Mouse (Mus musculus): Measurements from ENCODE around the gene Tubg1.
"Not testable (repeated sequence)": the region's sequence is repeated elsewhere in the genome, so short reads cannot be mapped to it uniquely, and the experiment has no call there.

Gene Tubg1

GRCm38 (mm10) chr11:101095314-101096024 is 24.3 kb upstream of the Tubg1 start, which contains the start of gene Psmc3ip:
Gene Psmc3ip (minus strand): TSS chr11:101095436.
- intact Hi-C loops (cut with DNase I) = loop anchor here (5.0 kb wide), 1 partner anchor 82 kb away; the partner anchor contains the start of gene Ccr10

- intact Hi-C loops (cut with DNase I) = loop anchor here (5.0 kb wide), 1 partner anchor 79 kb away; the partner anchor contains the start of gene Ccr10
Observed at GRCm38 (mm10) chr11:101098231-101098630, 21.5 kb upstream of the Tubg1 start.

- intact Hi-C loops (cut with DNase I) = no loop called here
Observed at GRCm38 (mm10) chr11:101103011-101103410, 16.7 kb upstream of the Tubg1 start.

- intact Hi-C loops (cut with DNase I) = no loop called here
Observed at GRCm38 (mm10) chr11:101109351-101109750, 10.4 kb upstream of the Tubg1 start.

GRCm38 (mm10) chr11:101110708-101111107 is 9.0 kb upstream of the Tubg1 start:
- intact Hi-C loops (cut with DNase I) = no loop called here

- intact Hi-C loops (cut with DNase I) = no loop called here
Observed at GRCm38 (mm10) chr11:101111178-101111577, 8.6 kb upstream of the Tubg1 start.

GRCm38 (mm10) chr11:101112186-101112585 is 7.6 kb upstream of the Tubg1 start:
- intact Hi-C loops (cut with DNase I) = no loop called here

GRCm38 (mm10) chr11:101115564-101115963 is 4.2 kb upstream of the Tubg1 start:
- intact Hi-C loops (cut with DNase I) = no loop called here

- intact Hi-C loops (cut with DNase I) = no loop called here
Observed at GRCm38 (mm10) chr11:101118105-101118504, 1.6 kb upstream of the Tubg1 start.

GRCm38 (mm10) chr11:101119131-101119760 is 492 bp upstream of the Tubg1 start:
- intact Hi-C loops (cut with DNase I) = no loop called here

GRCm38 (mm10) chr11:101120545-101121188 is 929 bp downstream of the Tubg1 start:
- intact Hi-C loops (cut with DNase I) = no loop called here

- intact Hi-C loops (cut with DNase I) = not testable (repeated sequence)
Observed at GRCm38 (mm10) chr11:101124494-101124893, 4.8 kb downstream of the Tubg1 start.

- intact Hi-C loops (cut with DNase I) = not testable (repeated sequence)
Observed at GRCm38 (mm10) chr11:101125008-101125407, 5.3 kb downstream of the Tubg1 start.

- intact Hi-C loops (cut with DNase I) = no loop called here
Observed at GRCm38 (mm10) chr11:101127075-101127474, 7.3 kb downstream of the Tubg1 start.

- intact Hi-C loops (cut with DNase I) = no loop called here
Observed at GRCm38 (mm10) chr11:101128996-101129577, 9.3 kb downstream of the Tubg1 start.

- intact Hi-C loops (cut with DNase I) = no loop called here
Observed at GRCm38 (mm10) chr11:101130056-101130756, 10.5 kb downstream of the Tubg1 start.

- intact Hi-C loops (cut with DNase I) = no loop called here
Observed at GRCm38 (mm10) chr11:101131187-101131586, 11.4 kb downstream of the Tubg1 start.

- intact Hi-C loops (cut with DNase I) = no loop called here
Observed at GRCm38 (mm10) chr11:101131701-101132100, 12.0 kb downstream of the Tubg1 start.

GRCm38 (mm10) chr11:101133037-101133436 is 13.3 kb downstream of the Tubg1 start:
- intact Hi-C loops (cut with DNase I) = no loop called here

- intact Hi-C loops (cut with DNase I) = no loop called here
Observed at GRCm38 (mm10) chr11:101134217-101134865, 14.6 kb downstream of the Tubg1 start.

GRCm38 (mm10) chr11:101137000-101137399 is 17.3 kb downstream of the Tubg1 start:
- intact Hi-C loops (cut with DNase I) = loop anchor here (5.0 kb wide), 1 partner anchor 35 kb away; the partner anchor contains the start of genes Cntnap1 and Plekhh3

All from adrenal gland (tissue).